Mouse (Mus musculus) heart, postnatal 4 days (tissue): ENCODE results near the gene Hydin. TPM values are rescaled to one million over a fixed set of nuclear protein-coding genes. Genes with fewer than 3 reads are reported as not detected.
"Not testable (repeated sequence)": the region's sequence is repeated elsewhere in the genome, so short reads cannot be mapped to it uniquely, and the experiment has no call there.

Experiments
- DNase-seq: peaks from one replicate; pipeline ENCODE4 v3.0.0; 2021
- total RNA-seq, 2 experiments: library from RNA; stranded (reverse); gene quantifications; 2 replicates each; pipeline ENCODE4 v1.2.3; 2021

Gene Hydin
- total RNA-seq = under 1 TPM; 0.14 to 0.16 TPM

- peak; percentile 54 for DNase-seq
Measured at GRCm38 (mm10) chr8:110266741-110267140, at the start of gene Hydin. Gene Hydin, plus strand, starts transcription at chr8:110266977.

GRCm38 (mm10) chr8:110217198-110217597, 49.6 kb upstream of the Hydin start:
- peak; percentile 6 for DNase-seq

DNA sequence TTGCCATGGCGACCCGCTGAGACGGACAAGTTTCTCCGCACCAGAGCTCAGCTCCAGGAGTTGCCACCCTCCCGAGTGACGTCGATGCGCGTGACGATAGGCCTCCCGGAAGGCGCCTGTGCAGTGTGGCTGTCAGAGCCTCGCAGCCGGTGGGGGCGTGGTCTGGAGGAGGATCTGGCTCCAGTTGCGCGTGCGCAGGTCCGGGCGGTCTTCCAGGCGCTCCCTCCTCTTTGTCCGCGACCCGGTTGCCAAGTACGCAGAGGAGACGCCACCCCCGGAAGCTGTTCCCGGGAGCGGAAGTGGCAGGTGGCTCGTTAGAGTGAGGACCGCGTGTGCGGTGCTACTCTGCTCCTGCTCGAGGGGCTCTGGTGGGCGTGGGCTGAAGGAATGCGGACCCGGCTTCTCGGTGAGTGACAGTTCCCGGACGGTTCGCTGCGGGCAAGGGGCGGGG, 49.1 kb upstream of the Hydin start:
- peak; percentile 100 for DNase-seq

DNA sequence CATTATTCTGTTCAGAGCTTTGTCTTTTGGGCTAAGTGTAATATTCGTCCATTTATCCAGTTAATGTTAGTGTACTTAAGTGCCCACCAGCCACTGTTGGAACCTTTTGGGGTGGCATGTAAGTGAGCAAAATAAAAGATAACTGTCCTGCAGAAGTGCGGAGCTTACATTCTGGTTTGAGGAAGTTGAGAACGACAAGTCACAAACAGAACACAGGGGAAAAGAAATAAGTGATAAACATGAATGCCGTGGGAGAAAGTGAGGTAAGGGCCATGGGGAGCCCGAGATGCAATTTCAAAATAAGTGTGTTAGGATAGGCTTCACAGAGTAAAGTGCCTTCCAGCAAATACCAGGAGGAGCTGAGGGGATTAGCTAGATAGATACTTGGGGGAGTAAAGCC, 48.3 kb upstream of the Hydin start:
- no peak for DNase-seq

GRCm38 (mm10) chr8:110220936-110221335, 45.8 kb upstream of the Hydin start:
- no peak for DNase-seq

DNA sequence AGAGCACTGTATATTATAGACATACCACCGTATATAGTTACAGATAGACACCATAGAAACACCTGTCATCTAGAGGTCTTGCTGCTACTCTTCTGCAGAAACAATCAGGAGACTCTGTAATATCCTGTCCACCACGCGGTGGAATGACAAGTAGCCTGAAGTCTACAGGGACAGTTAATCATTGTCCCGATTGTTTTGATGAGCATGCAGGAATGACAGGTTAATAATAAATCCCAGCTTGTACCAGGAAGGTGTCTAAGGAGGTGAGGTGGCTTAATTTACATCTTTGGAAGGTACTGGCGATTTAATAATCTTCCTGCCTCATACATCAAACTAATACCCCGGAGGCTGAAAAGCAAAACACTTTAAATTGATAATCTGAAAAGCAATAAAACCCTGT, 36.0 kb upstream of the Hydin start:
- DNase-seq = no peak

- DNase-seq = no peak
Measured at GRCm38 (mm10) chr8:110242278-110243177, 24.2 kb upstream of the Hydin start.

- no peak for DNase-seq
Measured at GRCm38 (mm10) chr8:110244566-110244965, 22.2 kb upstream of the Hydin start.

DNA sequence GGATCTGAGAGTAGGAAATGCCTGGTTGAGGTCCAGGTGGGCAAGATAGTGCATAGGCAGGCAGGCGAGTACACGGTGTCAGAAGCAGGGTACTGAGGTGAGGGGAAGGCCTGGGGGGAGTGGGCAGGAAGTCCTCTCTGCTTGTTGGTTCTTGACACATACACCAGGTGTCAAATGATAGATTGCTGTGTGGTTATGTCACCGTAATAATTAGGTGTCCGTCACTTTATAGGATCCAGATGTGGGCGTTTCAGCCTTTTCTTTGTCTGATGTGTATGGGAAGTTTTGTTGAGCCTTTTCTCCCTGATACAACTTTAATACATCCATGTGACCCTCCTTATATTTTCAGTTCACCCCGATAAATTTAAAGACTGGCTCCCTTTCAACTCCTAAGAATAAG, 19.5 kb upstream of the Hydin start:
- DNase-seq = no peak

DNA sequence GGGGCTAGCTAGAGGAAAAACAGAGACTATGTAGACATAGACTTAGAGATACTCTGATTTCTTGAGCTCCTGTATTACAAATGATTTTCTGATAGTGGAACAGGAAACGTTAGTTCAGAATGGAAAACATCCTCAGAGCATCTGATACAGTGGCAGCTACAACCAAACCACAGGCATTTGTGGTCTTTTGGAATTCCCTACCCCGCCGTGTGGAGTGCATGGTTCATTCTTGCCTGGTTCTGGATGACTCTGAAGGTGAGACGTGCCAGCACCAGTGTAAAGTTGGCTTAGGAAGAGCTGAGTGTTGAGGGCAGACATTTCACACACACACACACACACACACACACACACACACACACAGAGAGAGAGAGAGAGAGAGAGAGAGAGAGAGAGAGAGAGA, 12.8 kb upstream of the Hydin start:
- DNase-seq = no peak

GRCm38 (mm10) chr8:110265796-110266305, 926 bp upstream of the Hydin start:
- DNase-seq = no peak

- DNase-seq = no peak
Measured at GRCm38 (mm10) chr8:110267268-110267667, 491 bp downstream of the Hydin start.

DNA sequence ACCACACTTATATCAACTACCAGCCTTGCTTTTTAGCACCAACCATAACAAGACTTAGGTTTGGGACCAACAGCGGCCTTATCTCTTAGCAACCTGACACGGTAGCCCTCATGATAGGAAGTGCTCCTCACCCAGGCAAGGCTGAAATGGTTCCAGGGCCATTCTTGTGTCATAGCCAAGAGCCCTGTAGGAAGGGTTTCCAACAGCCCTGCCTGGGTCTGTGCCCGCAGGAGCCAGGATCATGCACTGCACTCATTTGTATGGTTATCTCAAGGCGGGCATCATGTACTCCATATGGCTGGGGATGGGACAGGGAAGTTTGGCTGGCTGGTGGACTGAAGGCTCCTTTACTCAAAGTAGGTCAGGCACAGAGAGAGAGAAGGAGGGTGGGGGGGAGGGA, 3.9 kb downstream of the Hydin start:
- peak; percentile 6 for DNase-seq

GRCm38 (mm10) chr8:110273394-110273793, 6.6 kb downstream of the Hydin start:
- no peak for DNase-seq

DNA sequence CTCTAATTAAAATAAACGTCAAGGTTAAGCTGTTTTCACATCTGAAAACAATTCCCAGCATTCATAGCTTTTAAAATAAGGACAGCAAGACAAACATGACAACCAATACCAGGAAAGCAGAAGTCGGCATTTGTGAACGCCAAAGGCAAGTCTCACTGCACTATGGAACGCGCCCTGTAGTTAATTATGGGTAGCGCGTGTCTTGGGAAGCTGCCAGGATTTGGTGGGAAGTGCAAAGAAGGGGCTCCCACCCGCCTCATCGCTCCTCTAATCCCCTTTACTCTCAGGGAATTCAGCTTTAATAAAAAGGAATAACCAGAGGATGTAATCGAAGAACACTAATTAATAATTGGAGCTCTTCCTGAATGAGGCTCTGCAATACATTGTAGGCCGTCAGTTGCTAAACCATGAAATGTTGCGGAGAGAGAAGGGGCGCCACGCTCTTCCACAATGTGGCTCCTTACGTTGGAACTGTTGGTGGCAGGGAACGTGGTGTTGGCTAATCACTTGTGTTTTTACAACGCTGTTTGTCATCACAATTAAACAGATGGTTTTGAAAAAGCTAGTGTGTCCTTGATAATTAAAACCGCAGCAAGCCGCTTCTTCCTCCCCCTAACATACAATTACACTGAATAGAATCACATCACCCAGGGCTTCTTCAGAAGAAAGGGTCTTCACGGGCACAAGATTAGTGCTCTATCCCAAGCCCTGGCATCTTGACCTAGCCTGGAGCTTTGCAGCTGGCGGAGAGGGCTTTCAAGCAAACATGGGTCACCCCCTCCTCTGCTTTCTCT, 8.9 kb downstream of the Hydin start:
- DNase-seq = no peak

DNA sequence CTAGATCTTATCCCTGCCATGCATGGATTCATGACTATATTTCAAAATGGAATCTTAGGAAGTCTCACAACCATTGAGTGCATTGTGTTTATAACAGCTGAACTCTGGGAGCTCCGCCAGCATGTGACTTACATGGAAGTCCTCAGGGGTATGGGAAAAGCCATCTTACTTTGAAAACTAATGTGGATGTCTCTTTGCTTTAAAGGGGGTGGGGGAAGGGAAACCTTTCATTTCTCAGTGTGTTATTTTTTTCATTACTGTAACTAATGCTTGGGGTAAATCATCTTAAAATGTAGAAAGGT, 9.4 kb downstream of the Hydin start:
- DNase-seq = no peak

DNA sequence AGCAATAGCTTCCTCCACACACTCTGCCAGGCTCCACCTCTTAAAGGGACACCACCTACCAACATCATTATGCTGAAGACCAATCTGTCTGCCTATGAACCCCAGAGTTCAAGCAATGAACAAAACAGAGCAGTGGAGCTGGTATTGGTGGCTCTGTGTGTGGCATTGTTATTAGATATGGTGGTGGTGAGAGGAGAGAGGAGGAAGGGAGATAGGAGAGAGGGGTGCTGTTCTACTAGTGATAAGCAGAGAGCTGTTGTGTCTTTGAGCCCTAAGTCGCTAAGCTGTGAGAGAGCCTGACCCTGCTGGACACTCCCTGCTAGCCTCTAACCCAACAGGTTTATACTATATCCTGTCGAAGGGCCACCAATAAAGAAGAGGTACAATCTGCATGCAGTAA, 45.9 kb downstream of the Hydin start:
- no peak for DNase-seq

- no peak for DNase-seq
Measured at GRCm38 (mm10) chr8:110315826-110316225, 49.0 kb downstream of the Hydin start.

DNA sequence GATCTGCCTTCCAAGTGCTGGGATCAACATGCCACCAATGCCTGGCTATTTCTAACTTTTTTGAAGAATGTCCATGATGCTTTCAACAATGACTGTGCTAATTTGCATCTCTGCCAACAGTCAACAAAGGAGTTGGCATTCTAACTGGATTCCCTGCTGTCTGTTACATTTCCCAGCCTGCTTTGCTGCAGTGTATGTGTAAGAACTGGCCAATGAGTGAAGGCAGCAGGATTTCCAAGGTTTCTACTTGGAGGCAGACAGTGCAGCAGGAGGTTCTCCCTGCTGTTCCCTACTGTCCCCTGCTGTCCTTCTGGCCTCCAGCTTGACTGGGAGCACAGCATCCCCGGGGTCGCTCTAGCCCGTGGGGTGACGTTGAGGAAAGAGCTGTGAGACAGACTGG, 52.8 kb downstream of the Hydin start:
- no peak for DNase-seq

GRCm38 (mm10) chr8:110321446-110321845, 54.7 kb downstream of the Hydin start:
- no peak for DNase-seq

GRCm38 (mm10) chr8:110323981-110324574, 57.3 kb downstream of the Hydin start:
- DNase-seq = no peak

DNA sequence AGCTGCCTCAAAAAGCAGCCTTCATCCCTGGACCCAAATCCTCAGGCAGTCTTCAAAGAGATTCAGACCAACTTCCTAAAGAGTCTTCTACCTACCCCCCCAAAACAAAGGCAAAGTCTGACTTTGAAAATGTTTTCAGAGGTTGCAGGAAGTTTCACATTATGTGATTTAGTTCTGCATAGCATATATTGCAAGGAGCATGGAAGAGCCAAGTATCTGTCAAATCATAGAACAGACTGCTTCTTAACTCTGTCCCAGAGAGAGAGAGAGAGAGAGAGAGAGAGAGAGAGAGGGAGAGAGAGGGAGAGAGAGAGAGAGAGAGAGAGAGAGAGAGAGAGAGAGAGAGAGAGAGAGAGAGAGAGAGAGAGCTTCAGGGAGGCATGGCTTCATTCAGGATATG, 60.3 kb downstream of the Hydin start:
- not testable (repeated sequence) for DNase-seq

- no peak for DNase-seq
Measured at GRCm38 (mm10) chr8:110333376-110333775, 66.6 kb downstream of the Hydin start.
